Mouse (Mus musculus) kidney, embryonic 16.5 days (tissue): Measurements from ENCODE around the gene Ngdn. TPM values are rescaled to one million over a fixed set of nuclear protein-coding genes. Genes with fewer than 3 reads are reported as not detected.
"Not testable (repeated sequence)": the region's sequence is repeated elsewhere in the genome, so short reads cannot be mapped to it uniquely, and the experiment has no call there.

Source experiments
- ATAC-seq: fragments of 200-750 bp; cut with Nextera tagmentation; 2 replicates; pipeline ENCODE4 v1.8.0; 2017; ENCODE audit warnings: moderate TSS enrichment; ENCODE audit not compliant: low FRiP score, low TSS enrichment
- H3K27ac ChIP-seq: fragments of 300-500 bp; sonication (generic); 2 replicates; pipeline ENCODE4 v1.5.1; 2014; ENCODE audit warnings: low read length
- H3K27me3 ChIP-seq: fragments of 300-500 bp; sonication (generic); 2 replicates; pipeline ENCODE4 v1.6.1; 2014; ENCODE audit warnings: low read length, control low read depth, mixed read lengths; ENCODE audit not compliant: insufficient read depth
- H3K36me3 ChIP-seq: fragments of 300-500 bp; sonication (generic); 2 replicates; pipeline ENCODE4 v1.6.1; 2014; ENCODE audit warnings: low read length, control low read depth, mixed read lengths; ENCODE audit not compliant: insufficient read depth
- H3K4me1 ChIP-seq: fragments of 300-500 bp; sonication (generic); 2 replicates; pipeline ENCODE4 v1.6.1; 2014; ENCODE audit warnings: low read length, control low read depth, mixed read lengths; ENCODE audit not compliant: insufficient read depth
- H3K4me2 ChIP-seq: fragments of 300-500 bp; sonication (generic); replicated peaks from 2 replicates; pipeline ENCODE4 v1.6.1; 2014; ENCODE audit warnings: low read depth, low read length
- H3K4me3 ChIP-seq: fragments of 300-500 bp; sonication (generic); 2 replicates; pipeline ENCODE4 v1.5.1; 2014; ENCODE audit warnings: mild to moderate bottlenecking, low read length
- H3K9ac ChIP-seq: fragments of 300-500 bp; sonication (generic); replicated peaks from 2 replicates; pipeline ENCODE4 v1.6.1; 2014; ENCODE audit warnings: low read length
- H3K9me3 ChIP-seq: fragments of 300-500 bp; sonication (generic); 2 replicates; pipeline ENCODE4 v1.6.1; 2016; ENCODE audit warnings: low read length, control low read depth
- WGBS: fragments of 180-500 bp; shearing (Covaris S2); extraction: QIAGEN DNeasy Blood & Tissue Kit; methylation state at CpG from one replicate; pipeline ENCODE4 v1.1.7; 2014; 5-methylcytosine and 5-hydroxymethylcytosine counted together
- polyA plus RNA-seq: library from polyadenylated mRNA; unstranded; fragments of >200 nt; fragmentation: Nextera tagmentation; extraction: Ambion mirVana; gene quantifications from 2 replicates; pipeline ENCODE4 v1.2.1, GENCODE M21; 2015

Ngdn gene
- polyA plus RNA-seq, 1 experiment from 2014 or later: 87.0 TPM

- H3K9me3 ChIP-seq: no peaks in the 10 kb centered on the region
- WGBS: 29% methylated on average over 4 of the region's 4 CpGs
- no peak overlapping the region for H3K9ac ChIP-seq
- ATAC-seq: peak; percentile 47; the same call in 1 of the 2 replicates
- H3K27ac ChIP-seq: peak overlapping the region; percentile 40; the same call in 1 of the 2 replicates
- no peaks in the 10 kb centered on the region for H3K36me3 ChIP-seq
- no peaks in the 10 kb centered on the region for H3K27me3 ChIP-seq
- no peak overlapping the region for H3K4me2 ChIP-seq
- no peak overlapping the region for H3K4me3 ChIP-seq
- H3K4me1 ChIP-seq: peaks cover 13% of the 10 kb centered on the region
Measured at GRCm38 (mm10) chr14:54997297-54997696, 18.0 kb upstream of the Ngdn start.

GRCm38 (mm10) chr14:54998680-54999079 lies 16.6 kb upstream of the Ngdn start:
- no peaks in the 10 kb centered on the region for H3K36me3 ChIP-seq
- no peaks in the 10 kb centered on the region for H3K27me3 ChIP-seq
- H3K27ac ChIP-seq: no peak overlapping the region
- ATAC-seq: no peak
- H3K4me2 ChIP-seq: no peak overlapping the region
- H3K9me3 ChIP-seq: no peaks in the 10 kb centered on the region
- H3K4me3 ChIP-seq: no peak overlapping the region
- peaks cover 24% of the 10 kb centered on the region for H3K4me1 ChIP-seq
- no peak overlapping the region for H3K9ac ChIP-seq

- H3K4me2 ChIP-seq, H3K27ac ChIP-seq, H3K9me3 ChIP-seq, H3K36me3 ChIP-seq, ATAC-seq, H3K9ac ChIP-seq, H3K27me3 ChIP-seq, H3K4me3 ChIP-seq: not testable (repeated sequence)
- H3K4me1 ChIP-seq: peaks cover 21% of the 10 kb centered on the region
- 88% methylated on average over 5 of the region's 5 CpGs for WGBS
Measured at GRCm38 (mm10) chr14:54999868-55000267, 15.4 kb upstream of the Ngdn start.

GRCm38 (mm10) chr14:55000814-55001213 lies 14.4 kb upstream of the Ngdn start:
- Histone ChIP-seq H3K9ac (no peak overlapping the region), H3K4me2 (no peak overlapping the region), H3K27ac (no peak overlapping the region), H3K9me3 (no peaks in the 10 kb centered on the region), H3K4me3 (no peak overlapping the region), H3K36me3 (no peaks in the 10 kb centered on the region), H3K27me3 (no peaks in the 10 kb centered on the region), H3K4me1 (peaks cover 19% of the 10 kb centered on the region)
- WGBS: 80% methylated on average over 6 of the region's 6 CpGs
- no peak for ATAC-seq

GRCm38 (mm10) chr14:55001446-55001845 lies 13.8 kb upstream of the Ngdn start:
- 100% methylated on average over 2 of the region's 2 CpGs for WGBS

GRCm38 (mm10) chr14:55001938-55002686 lies 13.1 kb upstream of the Ngdn start:
- H3K36me3 ChIP-seq: no peaks in the 10 kb centered on the region
- no peak overlapping the region; the same call in 1 of the 2 replicates for H3K9ac ChIP-seq
- no peak for ATAC-seq
- H3K27ac ChIP-seq: no peak overlapping the region
- 32% methylated on average over 12 of the region's 12 CpGs for WGBS
- no peak overlapping the region for H3K4me3 ChIP-seq
- no peaks in the 10 kb centered on the region for H3K27me3 ChIP-seq
- peaks cover 19% of the 10 kb centered on the region for H3K4me1 ChIP-seq
- H3K9me3 ChIP-seq: no peaks in the 10 kb centered on the region
- H3K4me2 ChIP-seq: no peak overlapping the region

More at GRCm38 (mm10) chr14:55001446-55001845, 13.8 kb upstream of the Ngdn start:
- no peak for ATAC-seq
- Histone ChIP-seq H3K9ac (no peak overlapping the region), H3K27ac (no peak overlapping the region), H3K9me3 (no peaks in the 10 kb centered on the region), H3K4me3 (no peak overlapping the region), H3K4me2 (no peak overlapping the region), H3K36me3 (no peaks in the 10 kb centered on the region), H3K27me3 (no peaks in the 10 kb centered on the region), H3K4me1 (peaks cover 19% of the 10 kb centered on the region)

- H3K9ac ChIP-seq: no peak overlapping the region; the same call in 1 of the 2 replicates
- H3K36me3 ChIP-seq: no peaks in the 10 kb centered on the region
- no peaks in the 10 kb centered on the region for H3K27me3 ChIP-seq
- H3K4me1 ChIP-seq: peaks cover 19% of the 10 kb centered on the region
- 0 out of 2 replicates have a peak, but pooled peaks have one; percentile 24 for ATAC-seq
- H3K4me3 ChIP-seq: no peak overlapping the region
- no peaks in the 10 kb centered on the region for H3K9me3 ChIP-seq
- H3K4me2 ChIP-seq: no peak overlapping the region
- WGBS: 52% methylated on average over 7 of the region's 7 CpGs
- H3K27ac ChIP-seq: no peak overlapping the region
Measured at GRCm38 (mm10) chr14:55002687-55003120, 12.6 kb upstream of the Ngdn start.

GRCm38 (mm10) chr14:55003878-55004855 lies 11.1 kb upstream of the Ngdn start:
- H3K27me3 ChIP-seq: no peaks in the 10 kb centered on the region
- ATAC-seq: 0 out of 2 replicates have a peak, but pooled peaks have one; percentile 14
- no peaks in the 10 kb centered on the region for H3K9me3 ChIP-seq

GRCm38 (mm10) chr14:55005506-55005905 lies 9.7 kb upstream of the Ngdn start:
- H3K9ac ChIP-seq: no peak overlapping the region
- H3K4me3 ChIP-seq: no peak overlapping the region
- H3K4me1 ChIP-seq: peaks cover 19% of the 10 kb centered on the region
- H3K27me3 ChIP-seq: no peaks in the 10 kb centered on the region
- H3K9me3 ChIP-seq: no peaks in the 10 kb centered on the region
- no peak overlapping the region for H3K4me2 ChIP-seq
- no peak overlapping the region for H3K27ac ChIP-seq
- H3K36me3 ChIP-seq: no peaks in the 10 kb centered on the region
- 72% methylated on average over 2 of the region's 2 CpGs for WGBS
- ATAC-seq: no peak

More at GRCm38 (mm10) chr14:55003878-55004855, 11.1 kb upstream of the Ngdn start:
- Histone ChIP-seq H3K4me2 (no peak overlapping the region), H3K27ac (no peak overlapping the region), H3K36me3 (no peaks in the 10 kb centered on the region), H3K4me1 (peaks cover 19% of the 10 kb centered on the region), H3K9ac (no peak overlapping the region), H3K4me3 (no peak overlapping the region)
- 78% methylated on average over 18 of the region's 18 CpGs for WGBS
